Mouse (Mus musculus) hindbrain, postnatal 0 days (tissue): ENCODE measurements around the gene Lrrc4b. TPM values are rescaled to one million over a fixed set of nuclear protein-coding genes. Genes with fewer than 3 reads are reported as not detected.

Source experiments
- ATAC-seq: fragments of 200-750 bp; cut with Nextera tagmentation; 2 replicates; pipeline ENCODE4 v1.8.0; 2017; ENCODE audit warnings: mild to moderate bottlenecking, moderate TSS enrichment, moderate library complexity
- DNase-seq: peaks from one replicate; pipeline ENCODE4 v3.0.0-alpha.2; 2015; ENCODE audit warnings: low spot score
- H3K27ac ChIP-seq: fragments of 300-500 bp; sonication (generic); 2 replicates; pipeline ENCODE4 v1.5.1; 2014; ENCODE audit warnings: mild to moderate bottlenecking
- H3K27me3 ChIP-seq: fragments of 300-500 bp; sonication (generic); 2 replicates; pipeline ENCODE4 v1.6.1; 2014; ENCODE audit warnings: low read length, mixed read lengths; ENCODE audit not compliant: insufficient read depth
- H3K36me3 ChIP-seq: fragments of 300-500 bp; sonication (generic); 2 replicates; pipeline ENCODE4 v1.6.1; 2014; ENCODE audit warnings: low read length, mixed read lengths; ENCODE audit not compliant: insufficient read depth
- H3K4me1 ChIP-seq: fragments of 300-500 bp; sonication (generic); 2 replicates; pipeline ENCODE4 v1.6.1; 2014; ENCODE audit warnings: antibody characterized with exemption, low read length, mixed read lengths; ENCODE audit not compliant: insufficient read depth
- H3K4me2 ChIP-seq: fragments of 300-500 bp; sonication (generic); 2 replicates; pipeline ENCODE4 v1.6.1; 2014; ENCODE audit warnings: low read depth, mild to moderate bottlenecking, low read length, moderate library complexity, mixed read lengths
- H3K4me3 ChIP-seq: fragments of 300-500 bp; sonication (generic); 2 replicates; pipeline ENCODE4 v1.5.1; 2014; ENCODE audit warnings: low read length
- H3K9ac ChIP-seq: fragments of 300-500 bp; sonication (generic); replicated peaks from 2 replicates; pipeline ENCODE4 v1.6.1; 2014; ENCODE audit warnings: mild to moderate bottlenecking, low read length, moderate library complexity, mixed read lengths
- H3K9me3 ChIP-seq: fragments of 300-500 bp; sonication (generic); 2 replicates; pipeline ENCODE4 v1.6.1; 2016; ENCODE audit warnings: low read length, mixed read lengths
- CTCF ChIP-seq: IDR thresholded peaks from 2 replicates; pipeline ENCODE4 v1.5.1; 2016; ENCODE audit warnings: antibody characterized with exemption, control low read depth, low read depth
- WGBS: fragments of 180-500 bp; shearing (Covaris S2); extraction: QIAGEN DNeasy Blood & Tissue Kit; methylation state at CpG from one replicate; pipeline ENCODE4 v1.1.7; 2014; 5-methylcytosine and 5-hydroxymethylcytosine counted together
- polyA plus RNA-seq: library from polyadenylated mRNA; unstranded; fragments of >200 nt; fragmentation: Nextera tagmentation; extraction: Ambion mirVana; gene quantifications from 2 replicates; pipeline ENCODE4 v1.2.1, GENCODE M21; 2015
- total RNA-seq: library from RNA; depleted of rRNA; stranded (reverse); fragments of >200 nt; gene quantifications from 2 replicates; pipeline ENCODE4 v1.2.3, GENCODE M21; 2014

Gene Lrrc4b
- total and polyA plus RNA-seq, 2 experiments from 2014 or later, result 19.6 to 562 TPM

- H3K4me3 ChIP-seq, result peak overlapping the region; percentile 71
- DNase-seq (no peak), ATAC-seq (no peak; the same call in 1 of the 2 replicates)
- peak overlapping the region; percentile 93 for H3K4me2 ChIP-seq
- peak overlapping the region; percentile 93 for H3K9ac ChIP-seq
- peaks cover 5% of the 10 kb centered on the region; the same call in 1 of the 2 replicates for H3K36me3 ChIP-seq
- peak; percentile 30; the same call in 1 of the 2 replicates for TF ChIP-seq CTCF
- no peaks in the 10 kb centered on the region for H3K27me3 ChIP-seq
- H3K9me3 ChIP-seq, result no peaks in the 10 kb centered on the region
- peaks cover 29% of the 10 kb centered on the region for H3K4me1 ChIP-seq
- WGBS, result 17% methylated on average over 1 of the region's 1 CpGs
- H3K27ac ChIP-seq, result peak overlapping the region; percentile 98
Observed at GRCm38 (mm10) chr7:44441180-44441579, 12.4 kb downstream of the Lrrc4b start.

- ATAC-seq, result peak; percentile 84
- H3K4me3 ChIP-seq, result peak overlapping the region; percentile 71
- peak overlapping the region; percentile 93 for H3K4me2 ChIP-seq
- peaks cover 5% of the 10 kb centered on the region; the same call in 1 of the 2 replicates for H3K36me3 ChIP-seq
- DNase-seq, result peak; percentile 89
- WGBS, result under 1% methylated on average over 8 of the region's 14 CpGs
- no peak for TF ChIP-seq CTCF
- H3K4me1 ChIP-seq, result peaks cover 34% of the 10 kb centered on the region
- H3K27ac ChIP-seq, result peak overlapping the region; percentile 98
- H3K9ac ChIP-seq, result peak overlapping the region; percentile 93
- no peaks in the 10 kb centered on the region for H3K27me3 ChIP-seq
- no peaks in the 10 kb centered on the region for H3K9me3 ChIP-seq
Observed at GRCm38 (mm10) chr7:44441648-44442109, 12.9 kb downstream of the Lrrc4b start.

- H3K36me3 ChIP-seq, result peaks cover 5% of the 10 kb centered on the region; the same call in 1 of the 2 replicates
- no peaks in the 10 kb centered on the region for H3K9me3 ChIP-seq
- WGBS, result under 1% methylated on average over 14 of the region's 14 CpGs
- TF ChIP-seq CTCF, result no peak
- peak overlapping the region; percentile 93 for H3K4me2 ChIP-seq
- peak overlapping the region; percentile 71 for H3K4me3 ChIP-seq
- H3K27ac ChIP-seq, result peak overlapping the region; percentile 98
- DNase-seq, result peak; percentile 80
- H3K27me3 ChIP-seq, result no peaks in the 10 kb centered on the region
- peak; percentile 33 for ATAC-seq
- peak overlapping the region; percentile 93 for H3K9ac ChIP-seq
- H3K4me1 ChIP-seq, result peaks cover 35% of the 10 kb centered on the region
Observed at GRCm38 (mm10) chr7:44442407-44442821, 13.6 kb downstream of the Lrrc4b start.

GRCm38 (mm10) chr7:44443268-44444173, 14.7 kb downstream of the Lrrc4b start:
- ATAC-seq, result peak; percentile 61
- peak overlapping the region; percentile 93 for H3K9ac ChIP-seq
- peak; percentile 68 for TF ChIP-seq CTCF
- H3K4me3 ChIP-seq, result peak overlapping the region; percentile 71
- peak overlapping the region; percentile 93 for H3K4me2 ChIP-seq
- H3K27me3 ChIP-seq, result no peaks in the 10 kb centered on the region
- H3K36me3 ChIP-seq, result peaks cover 7% of the 10 kb centered on the region
- peak; percentile 82 for DNase-seq
- peak overlapping the region; percentile 98 for H3K27ac ChIP-seq
- WGBS, result 3% methylated on average over 20 of the region's 20 CpGs
- peaks cover 35% of the 10 kb centered on the region for H3K4me1 ChIP-seq
- H3K9me3 ChIP-seq, result no peaks in the 10 kb centered on the region

GRCm38 (mm10) chr7:44444886-44445527, 16.2 kb downstream of the Lrrc4b start:
- TF ChIP-seq CTCF, result no peak
- peak overlapping the region; percentile 37; the same call in 1 of the 2 replicates for H3K27ac ChIP-seq
- H3K4me3 ChIP-seq, result peak overlapping the region; percentile 71
- H3K27me3 ChIP-seq, result no peaks in the 10 kb centered on the region
- WGBS, result 29% methylated on average over 29 of the region's 29 CpGs
- H3K36me3 ChIP-seq, result peaks cover 18% of the 10 kb centered on the region
- H3K4me2 ChIP-seq, result peak overlapping the region; percentile 93
- ATAC-seq (no peak), DNase-seq (no peak)
- no peaks in the 10 kb centered on the region for H3K9me3 ChIP-seq
- peaks cover 35% of the 10 kb centered on the region for H3K4me1 ChIP-seq
- H3K9ac ChIP-seq, result peak overlapping the region; percentile 93

- WGBS, result 29% methylated on average over 7 of the region's 7 CpGs
- Histone ChIP-seq H3K4me3 (peak overlapping the region; percentile 71; the same call in 1 of the 2 replicates), H3K9me3 (no peaks in the 10 kb centered on the region), H3K4me2 (peak overlapping the region; percentile 93), H3K9ac (peak overlapping the region; percentile 93; the same call in 1 of the 2 replicates), H3K27me3 (no peaks in the 10 kb centered on the region), H3K27ac (peak overlapping the region; percentile 37), H3K36me3 (peaks cover 18% of the 10 kb centered on the region), H3K4me1 (peaks cover 35% of the 10 kb centered on the region)
- no peak for ATAC-seq
- TF ChIP-seq CTCF, result 0 out of 2 replicates have a peak, but pooled peaks have one; percentile 7
- DNase-seq, result no peak
Observed at GRCm38 (mm10) chr7:44445528-44445923, 16.7 kb downstream of the Lrrc4b start.
